Mouse (Mus musculus): ENCODE data around the gene Prkca. TPM values are rescaled to one million over a fixed set of nuclear protein-coding genes. Genes with fewer than 3 reads are reported as not detected.

Gene Prkca
- polyA plus RNA-seq, 1 experiment: 18.1 TPM

GRCm38 (mm10) chr11:108064401-108064800 is 279.3 kb downstream of the Prkca start:
- H3K27me3 ChIP-seq (ENCODE audit: control insufficient read depth, insufficient read depth, insufficient read length): no peaks in the 10 kb centered on the region
- no peaks in the 10 kb centered on the region for H3K79me3 ChIP-seq (ENCODE audit: low read depth)
- no peak overlapping the region for H3ac ChIP-seq (ENCODE audit: control insufficient read depth, insufficient read length, low read depth)
- H3K79me2 ChIP-seq (ENCODE audit: control insufficient read depth, insufficient read depth): no peaks in the 10 kb centered on the region
- peaks cover 7% of the 10 kb centered on the region for H3K36me3 ChIP-seq (ENCODE audit: control insufficient read depth, insufficient read depth)
- no peak overlapping the region for H3K4me3 ChIP-seq (ENCODE audit: insufficient read depth, poor library complexity, severe bottlenecking)
- TF ChIP-seq MYOG (IDR thresholded peaks at IDR 0.05; ENCODE audit: control insufficient read depth, extremely low read depth, insufficient read length): no peak
- no peak for TF ChIP-seq MYOD1 (IDR thresholded peaks at IDR 0.05; ENCODE audit: control insufficient read depth, insufficient read length, low read depth)
- no peak for TF ChIP-seq CTCF (IDR thresholded peaks at IDR 0.05; ENCODE audit: control insufficient read depth, insufficient read depth, insufficient read length)
- no peak for TF ChIP-seq USF1 (IDR thresholded peaks at IDR 0.05; ENCODE audit: low read depth)
- no peak for TF ChIP-seq FOSL1 (IDR thresholded peaks at IDR 0.05; ENCODE audit: insufficient read depth, low read length, poor library complexity, severe bottlenecking)

DNA sequence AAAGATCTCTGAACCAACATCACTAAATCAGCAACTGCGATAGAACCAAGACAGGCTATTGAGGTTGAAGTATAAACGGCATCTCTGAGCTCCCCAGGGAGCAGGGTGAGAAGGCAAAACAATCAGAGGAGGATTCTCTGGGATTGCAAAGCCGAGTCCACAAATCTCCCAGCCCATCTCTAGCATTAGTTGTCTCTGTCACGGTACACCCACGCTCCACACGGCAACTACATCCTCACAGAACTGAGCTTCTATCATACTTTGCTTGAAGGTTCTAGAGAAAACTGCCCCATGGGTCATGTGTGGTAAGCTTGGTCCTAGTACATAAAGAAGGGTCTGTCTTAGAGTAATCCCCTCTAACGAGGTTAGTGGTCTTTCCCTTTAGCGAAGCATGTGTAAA is 280.6 kb downstream of the Prkca start:
- Histone ChIP-seq H3K4me3 (ENCODE audit: insufficient read depth, poor library complexity, severe bottlenecking) (no peak overlapping the region), H3K79me3 (ENCODE audit: low read depth) (no peaks in the 10 kb centered on the region), H3K79me2 (ENCODE audit: control insufficient read depth, insufficient read depth) (peaks cover 5% of the 10 kb centered on the region), H3ac (ENCODE audit: control insufficient read depth, insufficient read length, low read depth) (no peak overlapping the region), H3K36me3 (ENCODE audit: control insufficient read depth, insufficient read depth) (peaks cover 7% of the 10 kb centered on the region), H3K27me3 (ENCODE audit: control insufficient read depth, insufficient read depth, insufficient read length) (no peaks in the 10 kb centered on the region)
- no peak for TF ChIP-seq CEBPB (IDR thresholded peaks at IDR 0.05; ENCODE audit: low read depth)
- TF ChIP-seq USF1 (IDR thresholded peaks at IDR 0.05; ENCODE audit: low read depth): no peak
- TF ChIP-seq FOSL1 (IDR thresholded peaks at IDR 0.05; ENCODE audit: insufficient read depth, low read length, poor library complexity, severe bottlenecking): no peak
- no peak for TF ChIP-seq MYOG (IDR thresholded peaks at IDR 0.05; ENCODE audit: control insufficient read depth, extremely low read depth, insufficient read length)
- no peak for TF ChIP-seq MAX (IDR thresholded peaks at IDR 0.05)
- TF ChIP-seq CTCF (IDR thresholded peaks at IDR 0.05; ENCODE audit: control insufficient read depth, insufficient read depth, insufficient read length): no peak

DNA sequence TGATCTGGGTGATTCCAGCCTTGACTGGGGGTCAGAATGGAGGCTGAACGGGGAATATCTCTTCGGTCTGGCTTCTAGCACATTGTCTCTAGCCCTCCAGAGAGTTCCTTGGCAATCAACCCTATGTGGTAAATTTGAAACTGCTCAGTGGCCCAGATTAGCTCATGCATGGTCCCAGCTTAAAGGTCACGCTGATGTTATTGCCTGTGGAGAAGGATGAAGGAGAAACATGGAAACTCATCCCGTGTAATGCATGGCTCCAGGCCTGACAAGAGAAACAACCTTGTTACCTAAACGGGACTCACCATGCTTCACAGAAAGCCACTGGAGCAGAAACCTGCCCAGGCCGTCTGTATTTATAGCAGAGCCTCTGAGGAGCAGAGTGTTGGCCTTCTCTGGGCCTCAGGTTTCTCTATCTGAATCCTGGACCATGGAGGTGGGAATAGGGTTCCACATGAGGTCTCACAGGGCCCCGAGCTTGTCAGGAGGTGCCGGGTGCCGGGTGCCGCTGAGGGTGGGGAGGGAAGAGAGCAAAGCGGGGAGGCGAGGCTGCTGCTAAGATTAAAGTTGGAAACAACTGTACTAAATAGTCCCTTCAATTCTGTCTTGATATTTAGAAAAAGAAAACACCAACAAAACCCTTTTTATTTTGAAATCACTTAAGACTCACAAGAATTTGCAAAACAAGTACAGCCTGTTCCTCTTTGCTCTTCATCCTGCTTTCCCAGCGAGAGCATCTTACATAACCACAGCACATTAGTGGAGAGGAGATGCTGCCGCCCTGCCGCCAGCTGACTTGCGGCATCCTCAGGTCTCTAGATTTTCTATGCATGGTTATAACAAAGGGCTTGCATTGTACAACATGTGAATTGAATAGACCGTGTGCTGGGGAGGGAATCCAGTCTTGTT is 281.9 kb downstream of the Prkca start:
- TF ChIP-seq MAX (IDR thresholded peaks at IDR 0.05): no peak
- no peak for TF ChIP-seq MYOG (IDR thresholded peaks at IDR 0.05; ENCODE audit: control insufficient read depth, extremely low read depth, insufficient read length)
- TF ChIP-seq CEBPB (IDR thresholded peaks at IDR 0.05; ENCODE audit: low read depth): no peak
- TF ChIP-seq USF1 (IDR thresholded peaks at IDR 0.05; ENCODE audit: low read depth): no peak
- no peak for TF ChIP-seq MYOD1 (IDR thresholded peaks at IDR 0.05; ENCODE audit: control insufficient read depth, insufficient read length, low read depth)
- no peak for TF ChIP-seq CTCF (IDR thresholded peaks at IDR 0.05; ENCODE audit: control insufficient read depth, insufficient read depth, insufficient read length)
- H3K27me3 ChIP-seq (ENCODE audit: control insufficient read depth, insufficient read depth, insufficient read length): no peaks in the 10 kb centered on the region
- no peak overlapping the region for H3K4me3 ChIP-seq (ENCODE audit: insufficient read depth, poor library complexity, severe bottlenecking)
- H3K79me2 ChIP-seq (ENCODE audit: control insufficient read depth, insufficient read depth): peaks cover 5% of the 10 kb centered on the region
- no peak overlapping the region for H3ac ChIP-seq (ENCODE audit: control insufficient read depth, insufficient read length, low read depth)
- H3K36me3 ChIP-seq (ENCODE audit: control insufficient read depth, insufficient read depth): peaks cover 17% of the 10 kb centered on the region
- H3K79me3 ChIP-seq (ENCODE audit: low read depth): no peaks in the 10 kb centered on the region

GRCm38 (mm10) chr11:108057138-108057537 is 286.6 kb downstream of the Prkca start:
- Histone ChIP-seq H3K27me3 (ENCODE audit: control insufficient read depth, insufficient read depth, insufficient read length) (no peaks in the 10 kb centered on the region), H3K79me3 (ENCODE audit: low read depth) (no peaks in the 10 kb centered on the region), H3K79me2 (ENCODE audit: control insufficient read depth, insufficient read depth) (peaks cover 5% of the 10 kb centered on the region), H3ac (ENCODE audit: control insufficient read depth, insufficient read length, low read depth) (no peak overlapping the region), H3K4me3 (ENCODE audit: insufficient read depth, poor library complexity, severe bottlenecking) (no peak overlapping the region), H3K36me3 (ENCODE audit: control insufficient read depth, insufficient read depth) (peaks cover 45% of the 10 kb centered on the region)
- TF ChIP-seq MAX (IDR thresholded peaks at IDR 0.05) (no peak), CTCF (IDR thresholded peaks at IDR 0.05; ENCODE audit: control insufficient read depth, insufficient read depth, insufficient read length) (no peak), MYOG (IDR thresholded peaks at IDR 0.05; ENCODE audit: control insufficient read depth, extremely low read depth, insufficient read length) (no peak), FOSL1 (IDR thresholded peaks at IDR 0.05; ENCODE audit: insufficient read depth, low read length, poor library complexity, severe bottlenecking) (no peak), USF1 (IDR thresholded peaks at IDR 0.05; ENCODE audit: low read depth) (no peak)

- peaks cover 43% of the 10 kb centered on the region for H3K36me3 ChIP-seq (ENCODE audit: control insufficient read depth, insufficient read depth)
These were observed 289.1 kb downstream of the Prkca start for GRCm38 (mm10) chr11:108054647-108055046.

More at GRCm38 (mm10) chr11:108054647-108055046, 289.1 kb downstream of the Prkca start:
- Histone ChIP-seq H3K79me3 (ENCODE audit: low read depth) (no peaks in the 10 kb centered on the region), H3K4me3 (ENCODE audit: insufficient read depth, poor library complexity, severe bottlenecking) (no peak overlapping the region), H3K27me3 (ENCODE audit: control insufficient read depth, insufficient read depth, insufficient read length) (no peaks in the 10 kb centered on the region), H3ac (ENCODE audit: control insufficient read depth, insufficient read length, low read depth) (no peak overlapping the region), H3K79me2 (ENCODE audit: control insufficient read depth, insufficient read depth) (peaks cover 5% of the 10 kb centered on the region)
- TF ChIP-seq CEBPB (IDR thresholded peaks at IDR 0.05; ENCODE audit: low read depth) (no peak), MYOD1 (IDR thresholded peaks at IDR 0.05; ENCODE audit: control insufficient read depth, insufficient read length, low read depth) (no peak), CTCF (IDR thresholded peaks at IDR 0.05; ENCODE audit: control insufficient read depth, insufficient read depth, insufficient read length) (no peak), USF1 (IDR thresholded peaks at IDR 0.05; ENCODE audit: low read depth) (no peak), MYOG (IDR thresholded peaks at IDR 0.05; ENCODE audit: control insufficient read depth, extremely low read depth, insufficient read length) (no peak), MAX (IDR thresholded peaks at IDR 0.05) (no peak), FOSL1 (IDR thresholded peaks at IDR 0.05; ENCODE audit: insufficient read depth, low read length, poor library complexity, severe bottlenecking) (no peak)
